Mouse (Mus musculus): ENCODE data around the gene Spaca6. TPM values are rescaled to one million over a fixed set of nuclear protein-coding genes. Genes with fewer than 3 reads are reported as not detected.
A peak's percentile ranks its signal among the peaks of the same experiment; 100 is the strongest.
"Not testable (repeated sequence)": the region's sequence is repeated elsewhere in the genome, so short reads cannot be mapped to it uniquely, and the experiment has no call there.

The Spaca6 gene
- total and polyA plus RNA-seq, 3 experiments = 4.5 to 19.9 (median 6.4) TPM

DNA sequence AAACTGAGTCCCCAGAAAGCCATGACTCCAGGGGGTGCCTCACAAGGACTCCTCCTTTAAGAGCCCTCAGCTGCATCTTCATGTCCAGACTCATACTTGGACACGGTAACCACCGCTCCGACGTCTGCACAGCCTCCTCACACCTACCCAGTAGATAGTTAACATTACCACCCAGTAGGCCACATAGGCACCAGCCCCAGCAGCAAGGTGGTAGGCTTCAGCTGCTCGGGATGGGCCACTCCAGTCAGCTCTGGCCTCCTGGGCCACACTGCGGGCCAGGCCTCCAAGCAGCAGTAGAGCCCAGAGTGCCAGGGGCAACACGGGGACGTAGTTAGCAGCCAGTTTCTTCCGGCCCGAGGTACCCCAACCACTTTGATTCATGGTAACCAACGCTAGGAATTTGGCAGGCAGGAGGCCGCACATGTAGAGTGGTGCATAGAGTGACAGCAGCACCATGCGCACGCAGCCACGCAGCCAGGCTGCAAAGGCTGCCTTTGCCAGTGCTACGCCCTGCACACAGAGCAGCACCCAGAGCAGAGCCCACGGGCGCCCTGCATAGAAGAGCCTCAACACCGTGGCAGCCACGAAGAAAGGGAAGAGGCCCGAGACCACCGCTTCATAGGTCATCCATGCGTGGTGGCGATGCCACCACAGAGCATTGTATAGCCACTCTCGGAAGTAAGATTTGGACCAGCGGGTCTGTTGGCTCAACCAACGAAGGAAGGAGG lies 16.7 kb downstream of the Spaca6 start:
- no peak for DNase-seq (ENCODE audit: low spot score)
- no peak for TF ChIP-seq GATA2 (IDR thresholded peaks at IDR 0.05; ENCODE audit: borderline replicate concordance, low read depth, low read length)
- TF ChIP-seq CTCF (IDR thresholded peaks at IDR 0.05; ENCODE audit: low read depth, low read length) = no peak
- TF ChIP-seq POLR2AphosphoS5 (IDR thresholded peaks at IDR 0.05; ENCODE audit: insufficient replicate concordance, low read depth, low read length) = no peak
- no peak for TF ChIP-seq TAL1 (conservative IDR thresholded peaks at IDR 0.05; ENCODE audit: low read depth, low read length)
- no peak for TF ChIP-seq GATA1 (IDR thresholded peaks at IDR 0.05; ENCODE audit: borderline replicate concordance, low read length)
- no peak overlapping the region; the same call in 1 of the 2 replicates for H3K4me3 ChIP-seq (ENCODE audit: low read depth, low read length)
- H3K27me3 ChIP-seq (ENCODE audit: insufficient read depth, low read length) = peaks cover 3% of the 10 kb centered on the region
- ATAC-seq (ENCODE audit: extremely low read depth, insufficient number of reproducible peaks, low FRiP score, poor library complexity, severe bottlenecking) = no peak
- H3K9me3 ChIP-seq (replicated peaks) = no peaks in the 10 kb centered on the region
- H3K4me1 ChIP-seq (ENCODE audit: insufficient read depth, low read depth, low read length) = peaks cover 7% of the 10 kb centered on the region
- peaks cover 22% of the 10 kb centered on the region for H3K36me3 ChIP-seq (replicated peaks)

DNA sequence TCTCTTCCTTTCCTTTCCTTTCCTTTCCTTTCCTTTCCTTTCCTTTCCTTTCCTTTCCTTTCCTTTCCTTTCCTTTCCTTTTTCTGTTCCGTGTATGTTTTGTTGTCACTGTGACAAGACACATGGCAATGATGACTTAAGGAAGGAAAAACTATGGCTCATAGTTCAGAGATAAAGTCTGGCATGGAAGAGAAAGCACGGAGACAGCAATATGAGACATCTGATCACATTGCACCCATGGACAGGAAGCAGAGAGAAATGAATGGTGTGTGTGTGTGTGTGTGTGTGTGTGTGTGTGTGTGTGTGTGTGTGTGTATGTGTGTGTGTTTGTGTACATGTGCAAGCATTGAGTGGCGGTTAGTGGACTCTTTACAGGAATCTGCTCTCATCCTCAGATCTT lies 17.6 kb downstream of the Spaca6 start:
- peaks cover 20% of the 10 kb centered on the region for H3K36me3 ChIP-seq (replicated peaks)
- not testable (repeated sequence) for H3K4me1 ChIP-seq (ENCODE audit: insufficient read depth, low read depth, low read length); H3K27me3 ChIP-seq (ENCODE audit: insufficient read depth, low read length); DNase-seq (ENCODE audit: low spot score); ATAC-seq (ENCODE audit: extremely low read depth, insufficient number of reproducible peaks, low FRiP score, poor library complexity, severe bottlenecking); H3K4me3 ChIP-seq (ENCODE audit: low read depth, low read length); H3K9me3 ChIP-seq (replicated peaks)

GRCm38 (mm10) chr17:17845187-17846027 lies 18.4 kb downstream of the Spaca6 start:
- H3K4me3 ChIP-seq (ENCODE audit: low read depth, low read length) = no peak overlapping the region
- DNase-seq (ENCODE audit: low spot score) (no peak), ATAC-seq (ENCODE audit: extremely low read depth, insufficient number of reproducible peaks, low FRiP score, poor library complexity, severe bottlenecking) (no peak)
- peaks cover 3% of the 10 kb centered on the region for H3K27me3 ChIP-seq (ENCODE audit: insufficient read depth, low read length)
- TF ChIP-seq POLR2AphosphoS5 (IDR thresholded peaks at IDR 0.05; ENCODE audit: insufficient replicate concordance, low read depth, low read length) (no peak), CTCF (IDR thresholded peaks at IDR 0.05; ENCODE audit: low read depth, low read length) (no peak), TAL1 (conservative IDR thresholded peaks at IDR 0.05; ENCODE audit: low read depth, low read length) (no peak), GATA2 (IDR thresholded peaks at IDR 0.05; ENCODE audit: borderline replicate concordance, low read depth, low read length) (no peak), GATA1 (IDR thresholded peaks at IDR 0.05; ENCODE audit: borderline replicate concordance, low read length) (no peak)
- H3K36me3 ChIP-seq (replicated peaks) = peaks cover 14% of the 10 kb centered on the region
- H3K9me3 ChIP-seq (replicated peaks) = no peaks in the 10 kb centered on the region
- H3K4me1 ChIP-seq (ENCODE audit: insufficient read depth, low read depth, low read length) = peaks cover 7% of the 10 kb centered on the region; the same call in 1 of the 2 replicates

GRCm38 (mm10) chr17:17848988-17849387 lies 22.0 kb downstream of the Spaca6 start:
- H3K27me3 ChIP-seq (ENCODE audit: insufficient read depth, low read length) = peaks cover 3% of the 10 kb centered on the region
- H3K4me1 ChIP-seq (ENCODE audit: insufficient read depth, low read depth, low read length) = peaks cover 7% of the 10 kb centered on the region; the same call in 1 of the 2 replicates
- no peak overlapping the region for H3K4me3 ChIP-seq (ENCODE audit: low read depth, low read length)
- DNase-seq (ENCODE audit: low spot score) = no peak
- H3K9me3 ChIP-seq (replicated peaks) = no peaks in the 10 kb centered on the region
- peak; percentile 85 for ATAC-seq (ENCODE audit: extremely low read depth, insufficient number of reproducible peaks, low FRiP score, poor library complexity, severe bottlenecking)
- no peak for TF ChIP-seq CTCF (IDR thresholded peaks at IDR 0.05; ENCODE audit: low read depth, low read length)
- H3K36me3 ChIP-seq (replicated peaks) = no peaks in the 10 kb centered on the region

- TF ChIP-seq GATA1 (IDR thresholded peaks at IDR 0.05; ENCODE audit: borderline replicate concordance, low read length) = no peak
- no peak for TF ChIP-seq GATA2 (IDR thresholded peaks at IDR 0.05; ENCODE audit: borderline replicate concordance, low read depth, low read length)
- no peak for TF ChIP-seq TAL1 (conservative IDR thresholded peaks at IDR 0.05; ENCODE audit: low read depth, low read length)
- no peak for TF ChIP-seq CTCF (IDR thresholded peaks at IDR 0.05; ENCODE audit: low read depth, low read length)
- no peak for TF ChIP-seq POLR2AphosphoS5 (IDR thresholded peaks at IDR 0.05; ENCODE audit: insufficient replicate concordance, low read depth, low read length)
- DNase-seq (ENCODE audit: low spot score) (no peak), ATAC-seq (ENCODE audit: extremely low read depth, insufficient number of reproducible peaks, low FRiP score, poor library complexity, severe bottlenecking) (no peak)
- Histone ChIP-seq H3K9me3 (replicated peaks) (no peaks in the 10 kb centered on the region), H3K4me3 (ENCODE audit: low read depth, low read length) (peak overlapping the region; percentile 1; the same call in 1 of the 2 replicates), H3K27me3 (ENCODE audit: insufficient read depth, low read length) (peaks cover 5% of the 10 kb centered on the region), H3K36me3 (replicated peaks) (no peaks in the 10 kb centered on the region), H3K4me1 (ENCODE audit: insufficient read depth, low read depth, low read length) (peaks cover 7% of the 10 kb centered on the region; the same call in 1 of the 2 replicates)
Observed at GRCm38 (mm10) chr17:17849906-17850712, 23.2 kb downstream of the Spaca6 start.
